Mouse (Mus musculus): Measurements from ENCODE around the gene Dlgap5.

- TF ChIP-seq MEF2A (IDR thresholded peaks at IDR 0.05; ENCODE audit: borderline replicate concordance, low read depth, low read length) (no peak), MAX (IDR thresholded peaks at IDR 0.05; ENCODE audit: low read length) (no peak)
These were observed 50.7 kb downstream of the Dlgap5 start, which contains the start of gene Lgals3 for GRCm38 (mm10) chr14:47367461-47367860.

Data from CH12.LX (cell line).